21 mouse cellular contexts compared by ENCODE assay signal in the genomic region with DNA sequence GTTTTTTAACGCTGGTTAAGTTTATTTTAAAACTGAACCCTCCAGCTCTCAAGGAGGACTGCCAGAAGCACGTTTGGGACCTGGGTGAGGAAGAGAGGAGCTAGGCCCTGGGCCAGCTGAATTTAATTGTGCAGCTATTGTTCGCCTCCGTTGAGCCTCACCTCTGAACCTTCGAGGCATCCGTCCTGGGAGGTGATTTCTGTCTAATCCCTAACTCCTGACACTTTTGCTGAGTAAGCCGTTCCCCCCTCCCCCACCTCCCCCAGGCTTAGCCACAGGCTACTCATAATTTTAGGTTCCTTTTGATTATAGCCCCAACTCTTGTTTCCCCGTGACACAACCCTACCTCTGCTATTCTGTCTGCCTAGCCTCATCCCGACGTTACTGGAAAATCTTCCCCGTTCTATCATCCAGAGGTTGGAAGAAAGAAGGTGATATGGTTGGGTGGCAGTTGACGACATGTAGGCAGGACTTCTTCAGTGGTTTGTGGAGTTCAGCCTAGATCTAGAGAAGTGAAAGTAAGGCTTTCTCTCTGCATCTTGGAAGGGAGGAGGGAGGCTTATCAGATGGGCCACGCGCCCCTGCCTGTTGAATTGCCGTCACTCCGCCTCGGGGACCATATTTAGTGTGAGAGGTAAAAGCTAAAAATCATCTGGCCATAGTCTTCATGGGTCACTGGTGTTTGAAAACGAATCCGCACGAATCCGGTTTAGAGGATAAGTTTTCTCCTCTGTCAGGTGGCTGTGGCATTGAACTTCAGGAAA. TPM values are rescaled to one million over a fixed set of nuclear protein-coding genes. Genes with fewer than 3 reads are reported as not detected.
DNase-seq lines count a peak whose midpoint lies in the region; ATAC-seq and TF ChIP-seq lines count a peak whose summit lies in the region.
"Had no signal": no experiment of that assay in that cellular context is flagged by ENCODE, and none has a peak within 500 bp of the region (broad histone marks: within the 10 kb centered on the region; RNA-seq: fewer than 3 reads in every experiment).

No protein-coding gene starts in this region.

- peak; percentile 16; the same call in 1 of the 2 replicates for ATAC-seq in G1E (ENCODE audit: extremely low read depth, insufficient number of reproducible peaks, low FRiP score, poor library complexity, severe bottlenecking)
- peak; percentile 68 for ATAC-seq in granulocyte monocyte progenitor cell, adult 5-6 weeks (replicated peaks; ENCODE audit: poor library complexity, severe bottlenecking)
- ATAC-seq in liver, embryonic 15.5 days (ENCODE audit: insufficient read depth): no peak
- ATAC-seq: forebrain, postnatal 0 days; intestine, postnatal 0 days; midbrain, embryonic 13.5 days had no signal

- peak; percentile 46 for DNase-seq in kidney, adult 18-20 months
- DNase-seq in kidney, adult 11 months: no peak
- peak; percentile 64 for DNase-seq in G1E (ENCODE audit: low spot score)
- no peak for DNase-seq in gastrocnemius, adult 8-10 months (ENCODE audit: low spot score in 2 of 2)
- DNase-seq in c-Kit-positive CD71-positive TER-119-positive erythroid progenitor cells, embryonic 14.5 days (ENCODE audit: low spot score): no peak
- DNase-seq in layer of hippocampus, adult 8-10 months (ENCODE audit: low spot score in 2 of 2): no peak
- DNase-seq: cerebellum, postnatal 14 days; forebrain, postnatal 0 days; heart, adult 2 months; heart, postnatal 36 days; right cerebral cortex, postnatal 25 days; thymus, postnatal 25 days had no signal

- peak overlapping the region; percentile 32 for H3K4me2 ChIP-seq in liver, embryonic 15.5 days
- H3K4me2 ChIP-seq: embryonic facial prominence, embryonic 13.5 days; lung, embryonic 15.5 days; midbrain, embryonic 13.5 days; neural tube, embryonic 12.5 days; stomach, embryonic 15.5 days had no signal

- no peak overlapping the region for H3K27ac ChIP-seq in liver, embryonic 15.5 days (replicated peaks)
- H3K27ac ChIP-seq: embryonic facial prominence, embryonic 13.5 days; heart, adult 2 months; lung, embryonic 15.5 days; midbrain, embryonic 13.5 days; neural tube, embryonic 12.5 days; stomach, embryonic 15.5 days had no signal

- H3K4me3 ChIP-seq in G1E (ENCODE audit: low read depth, low read length): peak overlapping the region; percentile 59; the same call in 1 of the 2 replicates
- H3K4me3 ChIP-seq in liver, embryonic 15.5 days (replicated peaks): no peak overlapping the region
- H3K4me3 ChIP-seq: embryonic facial prominence, embryonic 13.5 days; heart, adult 2 months; lung, embryonic 15.5 days; midbrain, embryonic 13.5 days; neural tube, embryonic 12.5 days; stomach, embryonic 15.5 days had no signal

- no peaks in the 10 kb centered on the region for H3K27me3 ChIP-seq in G1E (ENCODE audit: insufficient read depth, low read length)
- peaks cover 2% of the 10 kb centered on the region; the same call in 1 of the 2 replicates for H3K27me3 ChIP-seq in liver, embryonic 15.5 days
- H3K27me3 ChIP-seq: embryonic facial prominence, embryonic 13.5 days; lung, embryonic 15.5 days; midbrain, embryonic 13.5 days; neural tube, embryonic 12.5 days; stomach, embryonic 15.5 days had no signal

- peaks cover 59% of the 10 kb centered on the region for H3K4me1 ChIP-seq in G1E (ENCODE audit: insufficient read depth, low read depth, low read length)
- peaks cover 28% of the 10 kb centered on the region for H3K4me1 ChIP-seq in liver, embryonic 15.5 days (replicated peaks)

- no peaks in the 10 kb centered on the region for H3K9me3 ChIP-seq in G1E (replicated peaks)
- H3K9me3 ChIP-seq in liver, embryonic 15.5 days (replicated peaks): no peaks in the 10 kb centered on the region
- H3K9me3 ChIP-seq: embryonic facial prominence, embryonic 13.5 days; lung, embryonic 15.5 days; midbrain, embryonic 13.5 days; neural tube, embryonic 12.5 days; stomach, embryonic 15.5 days had no signal

- no peak for TF ChIP-seq CTCF in G1E (IDR thresholded peaks at IDR 0.05; ENCODE audit: low read depth, low read length)

- H3K36me3 ChIP-seq in G1E (replicated peaks): peaks cover 66% of the 10 kb centered on the region
- peaks cover 20% of the 10 kb centered on the region for H3K36me3 ChIP-seq in liver, embryonic 15.5 days (replicated peaks)

- 64% methylated on average over 21 of the region's 21 CpGs for WGBS in liver, embryonic 15.5 days (ENCODE audit: insufficient replicate concordance)

- H3K9ac ChIP-seq in liver, embryonic 15.5 days: no peak overlapping the region
- H3K9ac ChIP-seq: embryonic facial prominence, embryonic 13.5 days; forebrain, postnatal 0 days; lung, embryonic 15.5 days; midbrain, embryonic 13.5 days; neural tube, embryonic 12.5 days; stomach, embryonic 15.5 days had no signal

RNA-seq across cellular contexts. Expression of a gene that starts 4.7 kb away (rescaled TPM):
- total RNA-seq in G1E (2014; fragmentation: Nextera tagmentation): 14.2 and 17.7 TPM in 2 replicates
- 20.4 and 22.8 TPM in 2 replicates for total RNA-seq in G1E (2017)
- polyA plus RNA-seq in G1E (2012): 3.1 and 4.4 TPM in 2 replicates
- 9.6 and 13.1 TPM in 2 replicates for total RNA-seq in granulocyte monocyte progenitor cell, adult 5-6 weeks (2014; fragmentation: Nextera tagmentation)
- total RNA-seq in granulocyte monocyte progenitor cell, adult 5-6 weeks (2017): 10.3 and 11.4 TPM in 2 replicates
- 3.1 and 3.5 TPM in 2 replicates for polyA plus RNA-seq in liver, embryonic 15.5 days (2015; fragmentation: Nextera tagmentation; extraction: Ambion mirVana)
- total RNA-seq in gastrocnemius, adult 8-10 months (2022): 1 to 10 TPM; 2.0 to 4.6 (median 4.4) TPM
- total RNA-seq in layer of hippocampus, adult 8-10 months (2022): 10 to 100 TPM in 1 of 4 experiments, 1 to 10 TPM in 3; 8.0 to 10.2 (median 9.0) TPM

RNA-seq across cellular contexts. Expression of a gene that starts 28.2 kb away (rescaled TPM):
- not detected in 2 replicates for total RNA-seq in G1E (2014; fragmentation: Nextera tagmentation)
- total RNA-seq in G1E (2017): 0.17 and 0.22 TPM in 2 replicates
- polyA plus RNA-seq in G1E (2012): not detected in 2 replicates
- total RNA-seq in granulocyte monocyte progenitor cell, adult 5-6 weeks (2014; fragmentation: Nextera tagmentation): not detected in 2 replicates
- not detected in 2 replicates for total RNA-seq in granulocyte monocyte progenitor cell, adult 5-6 weeks (2017)
- polyA plus RNA-seq in liver, embryonic 15.5 days (2015; fragmentation: Nextera tagmentation; extraction: Ambion mirVana): 0.08 and 0.18 TPM in 2 replicates
- total RNA-seq in gastrocnemius, adult 8-10 months (2022): under 1 TPM in 1 of 4 experiments, not detected in 3; 0.47 TPM
- total RNA-seq in layer of hippocampus, adult 8-10 months (2022): not detected
- total RNA-seq: forebrain, postnatal 0 days; left cerebral cortex, adult 8-10 months had no signal
- polyA plus RNA-seq: embryonic facial prominence, embryonic 13.5 days; forebrain, postnatal 0 days; intestine, postnatal 0 days; midbrain, embryonic 13.5 days; neural tube, embryonic 12.5 days had no signal

RNA-seq across cellular contexts. Expression of a gene that starts 35.2 kb away (rescaled TPM):
- total RNA-seq in G1E (2014; fragmentation: Nextera tagmentation): 4.4 and 6.8 TPM in 2 replicates
- 4.9 and 5.3 TPM in 2 replicates for total RNA-seq in G1E (2017)
- polyA plus RNA-seq in G1E (2012): 7.2 and 7.9 TPM in 2 replicates
- 0.95 and 2.6 TPM in 2 replicates for total RNA-seq in granulocyte monocyte progenitor cell, adult 5-6 weeks (2014; fragmentation: Nextera tagmentation)
- 1.3 and 2.1 TPM in 2 replicates for total RNA-seq in granulocyte monocyte progenitor cell, adult 5-6 weeks (2017)
- polyA plus RNA-seq in liver, embryonic 15.5 days (2015; fragmentation: Nextera tagmentation; extraction: Ambion mirVana): 1.7 and 2.2 TPM in 2 replicates
- 1 to 10 TPM; 3.7 to 9.5 (median 5.0) TPM for total RNA-seq in gastrocnemius, adult 8-10 months (2022)
- 1 to 10 TPM; 1.5 to 3.2 (median 1.9) TPM for total RNA-seq in layer of hippocampus, adult 8-10 months (2022)

RNA-seq across cellular contexts. Expression of a gene that starts 45.8 kb away (rescaled TPM):
- 20.3 and 20.9 TPM in 2 replicates for total RNA-seq in G1E (2014; fragmentation: Nextera tagmentation)
- total RNA-seq in G1E (2017): 44.4 and 54.3 TPM in 2 replicates
- polyA plus RNA-seq in G1E (2012): 75.3 and 78.3 TPM in 2 replicates
- 21.4 and 40.5 TPM in 2 replicates for total RNA-seq in granulocyte monocyte progenitor cell, adult 5-6 weeks (2014; fragmentation: Nextera tagmentation)
- 14.8 and 24.8 TPM in 2 replicates for total RNA-seq in granulocyte monocyte progenitor cell, adult 5-6 weeks (2017)
- polyA plus RNA-seq in liver, embryonic 15.5 days (2015; fragmentation: Nextera tagmentation; extraction: Ambion mirVana): 37.5 and 44.3 TPM in 2 replicates
- total RNA-seq in gastrocnemius, adult 8-10 months (2022): 10 to 100 TPM; 36.1 to 46.5 (median 41.2) TPM
- total RNA-seq in layer of hippocampus, adult 8-10 months (2022): 10 to 100 TPM; 25.0 to 32.7 (median 30.3) TPM

Comparison
In these comparisons a context has a peak if more than half of its experiments do, and no peak if none do; other contexts are left out.
1. DNase-seq: peak in kidney, adult 18-20 months (single experiment) and G1E (single experiment); none in kidney, adult 11 months (single experiment), gastrocnemius, adult 8-10 months (0 of 2), c-Kit-positive CD71-positive TER-119-positive erythroid progenitor cells, embryonic 14.5 days (single experiment) and layer of hippocampus, adult 8-10 months (0 of 2).